Mouse (Mus musculus) heart, postnatal 25 days (tissue): ENCODE data around the gene Khdc1c. TPM values are rescaled to one million over a fixed set of nuclear protein-coding genes. Genes with fewer than 3 reads are reported as not detected.

Experiments used
- total RNA-seq, 2 experiments: library from RNA; stranded (reverse); gene quantifications; 2 replicates each; pipeline ENCODE4 v1.2.3; 2021

Gene Khdc1c
- total RNA-seq, 2 experiments from 2014 or later = not detected

Other genes with a start within 250 kb of the Khdc1c start
- 1 to 10 TPM; 1.8 to 2.9 TPM for gene Tmem14a, start 149.8 kb upstream of the Khdc1c start, total RNA-seq
- 10 to 100 TPM in 1 of 2 experiments, 1 to 10 TPM in 1; 6.5 to 11.0 TPM for gene Gsta3, start 127.7 kb upstream of the Khdc1c start, total RNA-seq
- gene Khdc1a, start 18.7 kb upstream of the Khdc1c start, total RNA-seq = not detected
- not detected for gene Khdc1b, start 15.2 kb downstream of the Khdc1c start, total RNA-seq